Comparison of ENCODE assay signal across 9 mouse cellular contexts in genomic region chr9:110743456-110744323, GRCm38 (mm10). TPM values are rescaled to one million over a fixed set of nuclear protein-coding genes. Genes with fewer than 3 reads are reported as not detected.
DNase-seq lines count a peak whose midpoint lies in the region; ATAC-seq and TF ChIP-seq lines count a peak whose summit lies in the region.
"Had no signal": no experiment of that assay in that cellular context is flagged by ENCODE, and none has a peak within 500 bp of the region (broad histone marks: within the 10 kb centered on the region; RNA-seq: fewer than 3 reads in every experiment).

No protein-coding gene starts in this region.

- H3K4me2 ChIP-seq in embryonic facial prominence, embryonic 12.5 days (replicated peaks) = peak overlapping the region; percentile 70
- peak overlapping the region; percentile 73 for H3K4me2 ChIP-seq in hindbrain, embryonic 16.5 days (ENCODE audit: low read length)
- H3K4me2 ChIP-seq in liver, embryonic 13.5 days = peak overlapping the region; percentile 65
- peak overlapping the region; percentile 49 for H3K4me2 ChIP-seq in stomach, embryonic 14.5 days (replicated peaks; ENCODE audit: low read depth, low read length)

- peak overlapping the region; percentile 47 for H3K4me3 ChIP-seq in left cerebral cortex, adult 2 months
- H3K4me3 ChIP-seq in embryonic facial prominence, embryonic 12.5 days = peak overlapping the region; percentile 80
- H3K4me3 ChIP-seq in hindbrain, embryonic 16.5 days (ENCODE audit: low read length) = peak overlapping the region; percentile 64
- H3K4me3 ChIP-seq in liver, embryonic 13.5 days (replicated peaks) = peak overlapping the region; percentile 57
- H3K4me3 ChIP-seq in stomach, embryonic 14.5 days (ENCODE audit: low read depth, low read length) = peak overlapping the region; percentile 63

- H3K4me1 ChIP-seq in embryonic facial prominence, embryonic 12.5 days = peaks cover 38% of the 10 kb centered on the region
- H3K4me1 ChIP-seq in hindbrain, embryonic 16.5 days (ENCODE audit: control insufficient read depth, insufficient read depth, low read depth, low read length) = peaks cover 6% of the 10 kb centered on the region
- H3K4me1 ChIP-seq in liver, embryonic 13.5 days (replicated peaks) = peaks cover 19% of the 10 kb centered on the region
- no peaks in the 10 kb centered on the region for H3K4me1 ChIP-seq in stomach, embryonic 14.5 days (ENCODE audit: control insufficient read depth, insufficient read depth, low read length)

- no peak overlapping the region for H3K27ac ChIP-seq in left cerebral cortex, adult 2 months
- peak overlapping the region; percentile 97 for H3K27ac ChIP-seq in embryonic facial prominence, embryonic 12.5 days
- peak overlapping the region; percentile 12; the same call in 1 of the 2 replicates for H3K27ac ChIP-seq in hindbrain, embryonic 16.5 days (ENCODE audit: low read depth, low read length)
- H3K27ac ChIP-seq in liver, embryonic 13.5 days = peak overlapping the region; percentile 34; the same call in 1 of the 2 replicates
- peak overlapping the region; percentile 87 for H3K27ac ChIP-seq in stomach, embryonic 14.5 days (ENCODE audit: low read length)

- DNase-seq in left cerebral cortex, adult 2 months (ENCODE audit: extremely low spot score in 1 of 2, low spot score in 2 of 2) = no peak
- no peak for DNase-seq in left cerebral cortex, adult 9 months (ENCODE audit: low spot score in 2 of 2)
- DNase-seq in liver, embryonic 13.5 days = no peak
- no peak for DNase-seq in right cerebral cortex, adult 18-20 months

- H3K27me3 ChIP-seq in embryonic facial prominence, embryonic 12.5 days = peaks cover 17% of the 10 kb centered on the region; the same call in 1 of the 2 replicates
- H3K27me3 ChIP-seq in hindbrain, embryonic 16.5 days (replicated peaks; ENCODE audit: control insufficient read depth, insufficient read depth, low read length) = peaks cover 19% of the 10 kb centered on the region
- H3K27me3 ChIP-seq in liver, embryonic 13.5 days = peaks cover 90% of the 10 kb centered on the region
- peaks cover 12% of the 10 kb centered on the region; the same call in 1 of the 2 replicates for H3K27me3 ChIP-seq in stomach, embryonic 14.5 days (ENCODE audit: control insufficient read depth, insufficient read depth, low read length)

- intact Hi-C loops in left cerebral cortex, adult 2 months (cut with DNase I) = no loop called here

- peak overlapping the region; percentile 92 for H3K9ac ChIP-seq in embryonic facial prominence, embryonic 12.5 days
- peak overlapping the region; percentile 79 for H3K9ac ChIP-seq in hindbrain, embryonic 16.5 days (ENCODE audit: low read depth, low read length)
- H3K9ac ChIP-seq in liver, embryonic 13.5 days = peak overlapping the region; percentile 50; the same call in 1 of the 2 replicates
- H3K9ac ChIP-seq in stomach, embryonic 14.5 days (replicated peaks; ENCODE audit: low read depth, low read length) = peak overlapping the region; percentile 58

- ATAC-seq in embryonic facial prominence, embryonic 12.5 days (ENCODE audit: insufficient number of reproducible peaks, insufficient read depth, low FRiP score, low TSS enrichment) = no peak
- ATAC-seq in hindbrain, embryonic 16.5 days = 0 out of 2 replicates have a peak, but pooled peaks have one; percentile 28
- peak; percentile 8; the same call in 1 of the 2 replicates for ATAC-seq in liver, embryonic 13.5 days (ENCODE audit: low read depth)
- peak; percentile 57; the same call in 1 of the 2 replicates for ATAC-seq in stomach, embryonic 14.5 days (ENCODE audit: insufficient number of reproducible peaks, insufficient read depth, low FRiP score, low read depth)
- ATAC-seq in erythroblast, adult 5-6 weeks (replicated peaks; ENCODE audit: low FRiP score, poor library complexity, severe bottlenecking) = no peak

- H3K9me3 ChIP-seq in embryonic facial prominence, embryonic 12.5 days = no peaks in the 10 kb centered on the region
- no peaks in the 10 kb centered on the region for H3K9me3 ChIP-seq in hindbrain, embryonic 16.5 days (ENCODE audit: control insufficient read depth, low read length)
- H3K9me3 ChIP-seq in liver, embryonic 13.5 days (replicated peaks) = no peaks in the 10 kb centered on the region
- no peaks in the 10 kb centered on the region for H3K9me3 ChIP-seq in stomach, embryonic 14.5 days (ENCODE audit: control insufficient read depth, low read depth, low read length)

- H3K36me3 ChIP-seq in embryonic facial prominence, embryonic 12.5 days = no peaks in the 10 kb centered on the region
- H3K36me3 ChIP-seq in hindbrain, embryonic 16.5 days (ENCODE audit: control insufficient read depth, insufficient read depth, low read length) = no peaks in the 10 kb centered on the region
- H3K36me3 ChIP-seq in liver, embryonic 13.5 days = no peaks in the 10 kb centered on the region
- H3K36me3 ChIP-seq in stomach, embryonic 14.5 days (ENCODE audit: control insufficient read depth, insufficient read depth, low read length) = no peaks in the 10 kb centered on the region

- no peak for TF ChIP-seq CTCF in left cerebral cortex, adult 2 months (IDR thresholded peaks at IDR 0.05)

- 2% methylated on average over 46 of the region's 63 CpGs for WGBS in embryonic facial prominence, embryonic 12.5 days
- 3% methylated on average over 42 of the region's 63 CpGs for WGBS in hindbrain, embryonic 16.5 days
- 5% methylated on average over 55 of the region's 63 CpGs for WGBS in liver, embryonic 13.5 days (ENCODE audit: insufficient replicate concordance)
- WGBS in stomach, embryonic 14.5 days = 4% methylated on average over 46 of the region's 63 CpGs

RNA-seq across cellular contexts. Expression of gene Myl3, which starts 2.0 kb away (rescaled TPM):
- total RNA-seq in left cerebral cortex, adult 2 months (2021) = not detected
- polyA plus RNA-seq in embryonic facial prominence, embryonic 12.5 days (2016; fragmentation: Nextera tagmentation; extraction: Ambion mirVana) = 1.9 and 2.4 TPM in 2 replicates
- polyA plus RNA-seq in hindbrain, embryonic 16.5 days (2015; fragmentation: Nextera tagmentation; extraction: Ambion mirVana) = 1.1 and 2.3 TPM in 2 replicates
- 0.56 and 5.4 TPM in 2 replicates for polyA plus RNA-seq in liver, embryonic 13.5 days (2015; fragmentation: Nextera tagmentation; extraction: Ambion mirVana)
- polyA plus RNA-seq in stomach, embryonic 14.5 days (2014; fragmentation: Nextera tagmentation; extraction: Ambion mirVana) = 0.72 and 1.0 TPM in 2 replicates
- total RNA-seq in erythroblast, adult 5-6 weeks (2015; ENCODE audit: low replicate concordance) = not detected in 2 replicates
- total RNA-seq in erythroblast, adult 5-6 weeks (2017; ENCODE audit: low replicate concordance) = not detected in 2 replicates

RNA-seq across cellular contexts. Expression of gene Pth1r, which starts 3.3 kb away (rescaled TPM):
- total RNA-seq in left cerebral cortex, adult 2 months (2021) = 1 to 10 TPM; 5.8 to 7.2 TPM
- 115 and 117 TPM in 2 replicates for polyA plus RNA-seq in embryonic facial prominence, embryonic 12.5 days (2016; fragmentation: Nextera tagmentation; extraction: Ambion mirVana)
- 12.3 and 13.6 TPM in 2 replicates for polyA plus RNA-seq in hindbrain, embryonic 16.5 days (2015; fragmentation: Nextera tagmentation; extraction: Ambion mirVana)
- 4.7 and 5.8 TPM in 2 replicates for polyA plus RNA-seq in liver, embryonic 13.5 days (2015; fragmentation: Nextera tagmentation; extraction: Ambion mirVana)
- 19.0 and 19.8 TPM in 2 replicates for polyA plus RNA-seq in stomach, embryonic 14.5 days (2014; fragmentation: Nextera tagmentation; extraction: Ambion mirVana)
- total RNA-seq in erythroblast, adult 5-6 weeks (2015; ENCODE audit: low replicate concordance) = not detected in 2 replicates
- total RNA-seq in erythroblast, adult 5-6 weeks (2017; ENCODE audit: low replicate concordance) = not detected in 2 replicates

RNA-seq across cellular contexts. Expression of gene Prss42, which starts 54.3 kb away (rescaled TPM):
- not detected for total RNA-seq in left cerebral cortex, adult 2 months (2021)
- polyA plus RNA-seq in embryonic facial prominence, embryonic 12.5 days (2016; fragmentation: Nextera tagmentation; extraction: Ambion mirVana) = not detected in 2 replicates
- not detected in 2 replicates for polyA plus RNA-seq in hindbrain, embryonic 16.5 days (2015; fragmentation: Nextera tagmentation; extraction: Ambion mirVana)
- polyA plus RNA-seq in liver, embryonic 13.5 days (2015; fragmentation: Nextera tagmentation; extraction: Ambion mirVana) = not detected in 2 replicates
- polyA plus RNA-seq in stomach, embryonic 14.5 days (2014; fragmentation: Nextera tagmentation; extraction: Ambion mirVana) = 0.16 TPM in 1 of 2 replicates, not detected in the other
- not detected in 2 replicates for total RNA-seq in erythroblast, adult 5-6 weeks (2015; ENCODE audit: low replicate concordance)
- total RNA-seq in erythroblast, adult 5-6 weeks (2017; ENCODE audit: low replicate concordance) = not detected in 2 replicates
- polyA plus RNA-seq: large intestine, adult 2 months had no signal

Comparison
In these comparisons a context has a peak if more than half of its experiments do, and no peak if none do; other contexts are left out.
1. ATAC-seq: peak in hindbrain, embryonic 16.5 days (single experiment), liver, embryonic 13.5 days (single experiment) and stomach, embryonic 14.5 days (single experiment); none in embryonic facial prominence, embryonic 12.5 days (single experiment) and erythroblast, adult 5-6 weeks (single experiment).
2. Peak in every context shown above with its lines, with median percentiles within 50 percentile points of each other: H3K4me3 ChIP-seq, H3K4me2 ChIP-seq and H3K9ac ChIP-seq.